Mouse (Mus musculus): Measurements from ENCODE around the gene Magi3. TPM values are rescaled to one million over a fixed set of nuclear protein-coding genes. Genes with fewer than 3 reads are reported as not detected.

Magi3 gene
- polyA plus RNA-seq, 1 experiment from 2014 or later: 4.8 TPM

DNA sequence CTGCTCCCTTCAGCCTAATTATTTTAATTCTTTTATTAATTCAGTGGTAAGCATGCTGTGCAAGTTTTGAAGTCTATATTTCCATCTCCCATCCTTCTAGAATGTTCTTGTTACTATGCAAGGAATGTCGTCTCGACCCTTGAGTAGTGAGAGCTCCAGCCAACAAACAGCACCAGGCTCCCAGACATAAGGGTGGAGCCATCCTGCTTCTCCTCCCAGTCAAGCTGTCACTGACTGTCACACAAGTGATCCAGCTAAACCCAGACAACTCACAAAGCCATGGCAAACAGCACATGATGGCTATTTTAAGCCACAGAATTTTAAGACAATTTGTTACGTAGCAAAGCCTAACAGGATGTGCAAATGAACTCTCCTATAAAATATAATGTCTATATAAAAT is 124.2 kb downstream of the Magi3 start:
- Histone ChIP-seq H3K4me2 (ENCODE audit: low read length) (no peak overlapping the region), H3K27me3 (ENCODE audit: control insufficient read depth, insufficient read depth, low read depth, low read length) (no peaks in the 10 kb centered on the region), H3K4me3 (ENCODE audit: low read depth, low read length) (no peak overlapping the region), H3K27ac (ENCODE audit: low read length) (no peak overlapping the region), H3K9me3 (replicated peaks; ENCODE audit: control insufficient read depth, low read length, poor library complexity, severe bottlenecking) (no peaks in the 10 kb centered on the region), H3K4me1 (ENCODE audit: control insufficient read depth, insufficient read depth, low read length) (no peaks in the 10 kb centered on the region), H3K9ac (ENCODE audit: low read depth, low read length) (no peak overlapping the region), H3K36me3 (ENCODE audit: control insufficient read depth, insufficient read depth, low read length) (no peaks in the 10 kb centered on the region)
- WGBS: 67% methylated on average over 3 of the region's 3 CpGs
- ATAC-seq: no peak

DNA sequence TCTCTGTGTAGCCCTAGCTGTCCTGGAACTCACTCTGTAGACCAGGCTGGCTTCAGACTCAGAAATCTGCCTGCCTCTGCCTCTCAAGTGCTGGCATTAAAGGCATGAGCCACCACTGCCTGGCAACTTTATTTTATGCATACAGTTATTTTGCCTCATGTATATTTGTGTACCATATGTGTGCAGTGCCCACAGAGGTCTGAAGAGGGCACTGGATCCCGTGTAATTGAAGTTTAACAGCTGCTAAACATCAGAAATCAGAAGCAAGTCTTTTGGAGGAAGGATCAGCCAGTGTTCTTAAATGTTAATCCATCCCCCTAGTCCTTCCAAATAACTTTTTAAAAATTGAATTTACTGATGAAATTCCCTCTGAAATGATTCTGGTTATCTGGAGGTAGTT is 125.5 kb downstream of the Magi3 start:
- Histone ChIP-seq H3K4me3 (ENCODE audit: low read depth, low read length) (no peak overlapping the region), H3K27me3 (ENCODE audit: control insufficient read depth, insufficient read depth, low read depth, low read length) (no peaks in the 10 kb centered on the region), H3K36me3 (ENCODE audit: control insufficient read depth, insufficient read depth, low read length) (no peaks in the 10 kb centered on the region), H3K9me3 (replicated peaks; ENCODE audit: control insufficient read depth, low read length, poor library complexity, severe bottlenecking) (no peaks in the 10 kb centered on the region), H3K9ac (ENCODE audit: low read depth, low read length) (no peak overlapping the region), H3K27ac (ENCODE audit: low read length) (no peak overlapping the region), H3K4me1 (ENCODE audit: control insufficient read depth, insufficient read depth, low read length) (no peaks in the 10 kb centered on the region), H3K4me2 (ENCODE audit: low read length) (no peak overlapping the region)
- WGBS: 83% methylated on average over 1 of the region's 1 CpGs
- ATAC-seq: no peak

DNA sequence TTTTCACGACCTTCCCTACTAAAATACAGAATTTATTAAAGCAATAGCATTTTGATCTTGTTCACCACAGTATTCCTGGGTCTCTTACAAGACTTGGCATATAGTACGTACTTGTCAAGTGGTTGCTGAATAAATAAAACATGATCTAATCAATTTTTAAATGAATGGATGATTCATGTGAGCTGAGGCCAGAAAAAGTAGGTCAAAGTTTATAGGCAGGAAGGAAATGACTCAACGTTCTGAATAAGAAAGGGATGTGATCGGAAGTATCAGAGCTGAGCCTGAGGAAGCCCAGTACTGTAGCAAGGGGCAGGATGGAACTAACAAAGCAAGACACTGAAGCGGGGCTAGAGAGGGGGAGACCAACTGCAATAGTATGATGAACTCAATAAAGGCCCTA is 127.4 kb downstream of the Magi3 start:
- Histone ChIP-seq H3K9ac (ENCODE audit: low read depth, low read length) (no peak overlapping the region), H3K4me3 (ENCODE audit: low read depth, low read length) (no peak overlapping the region), H3K4me1 (ENCODE audit: control insufficient read depth, insufficient read depth, low read length) (no peaks in the 10 kb centered on the region), H3K9me3 (replicated peaks; ENCODE audit: control insufficient read depth, low read length, poor library complexity, severe bottlenecking) (no peaks in the 10 kb centered on the region), H3K27me3 (ENCODE audit: control insufficient read depth, insufficient read depth, low read depth, low read length) (no peaks in the 10 kb centered on the region), H3K4me2 (ENCODE audit: low read length) (no peak overlapping the region), H3K36me3 (ENCODE audit: control insufficient read depth, insufficient read depth, low read length) (no peaks in the 10 kb centered on the region), H3K27ac (ENCODE audit: low read length) (no peak overlapping the region)
- 79% methylated on average over 5 of the region's 5 CpGs for WGBS
- no peak for ATAC-seq

DNA sequence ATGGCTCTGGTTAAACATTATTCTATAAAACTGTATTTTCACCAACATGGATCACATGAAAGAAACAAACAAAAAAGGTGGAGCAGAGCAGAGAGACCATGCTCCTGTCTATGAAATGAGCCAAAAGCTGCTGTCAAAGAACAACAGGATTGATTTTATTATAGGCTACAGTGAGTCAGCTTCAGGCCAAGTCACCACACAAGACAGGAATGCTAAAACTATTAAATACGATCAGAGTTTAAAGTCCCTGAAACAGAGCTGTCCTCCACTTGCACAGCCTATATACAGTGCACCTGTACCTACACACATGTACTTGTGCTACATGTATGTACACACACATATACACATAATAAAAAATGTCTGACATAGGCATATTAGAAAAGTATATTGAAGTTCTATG is 138.1 kb downstream of the Magi3 start:
- Histone ChIP-seq H3K36me3 (ENCODE audit: control insufficient read depth, insufficient read depth, low read length) (no peaks in the 10 kb centered on the region), H3K4me3 (ENCODE audit: low read depth, low read length) (no peak overlapping the region), H3K9me3 (replicated peaks; ENCODE audit: control insufficient read depth, low read length, poor library complexity, severe bottlenecking) (no peaks in the 10 kb centered on the region), H3K4me2 (ENCODE audit: low read length) (no peak overlapping the region), H3K27me3 (ENCODE audit: control insufficient read depth, insufficient read depth, low read depth, low read length) (no peaks in the 10 kb centered on the region), H3K4me1 (ENCODE audit: control insufficient read depth, insufficient read depth, low read length) (no peaks in the 10 kb centered on the region), H3K27ac (ENCODE audit: low read length) (no peak overlapping the region), H3K9ac (ENCODE audit: low read depth, low read length) (no peak overlapping the region)
- no peak for ATAC-seq
- whole genome bisulfite sequencing: 57% methylated on average over 1 of the region's 1 CpGs

DNA sequence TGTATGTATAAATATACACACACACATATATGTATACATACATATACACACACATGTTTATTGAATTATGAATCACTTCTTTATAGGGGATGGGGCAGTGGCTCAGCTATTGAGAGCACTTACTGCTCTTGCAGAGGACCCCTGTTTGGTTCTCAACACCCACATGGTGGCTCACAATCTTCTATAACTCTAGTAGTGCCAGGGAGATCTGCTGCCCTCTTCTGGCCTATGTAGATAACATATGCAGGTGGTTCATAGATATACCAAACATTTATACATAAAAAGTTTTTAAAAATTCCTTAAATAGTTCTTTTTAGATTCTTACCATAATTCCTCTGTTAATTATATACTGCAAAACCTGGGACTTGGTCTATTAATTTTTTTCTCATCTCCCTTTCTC is 141.4 kb downstream of the Magi3 start:
- Histone ChIP-seq H3K27ac (ENCODE audit: low read length) (no peak overlapping the region), H3K27me3 (ENCODE audit: control insufficient read depth, insufficient read depth, low read depth, low read length) (no peaks in the 10 kb centered on the region), H3K4me2 (ENCODE audit: low read length) (no peak overlapping the region), H3K4me1 (ENCODE audit: control insufficient read depth, insufficient read depth, low read length) (no peaks in the 10 kb centered on the region), H3K4me3 (ENCODE audit: low read depth, low read length) (no peak overlapping the region), H3K9ac (ENCODE audit: low read depth, low read length) (no peak overlapping the region), H3K36me3 (ENCODE audit: control insufficient read depth, insufficient read depth, low read length) (no peaks in the 10 kb centered on the region), H3K9me3 (replicated peaks; ENCODE audit: control insufficient read depth, low read length, poor library complexity, severe bottlenecking) (no peaks in the 10 kb centered on the region)
- ATAC-seq: no peak

GRCm38 (mm10) chr3:104069395-104069794 is 150.8 kb downstream of the Magi3 start:
- H3K4me1 ChIP-seq (ENCODE audit: control insufficient read depth, insufficient read depth, low read length): no peaks in the 10 kb centered on the region
- no peaks in the 10 kb centered on the region for H3K36me3 ChIP-seq (ENCODE audit: control insufficient read depth, insufficient read depth, low read length)
- no peaks in the 10 kb centered on the region for H3K9me3 ChIP-seq (replicated peaks; ENCODE audit: control insufficient read depth, low read length, poor library complexity, severe bottlenecking)
- ATAC-seq: no peak
- no peak overlapping the region for H3K9ac ChIP-seq (ENCODE audit: low read depth, low read length)
- no peak overlapping the region for H3K4me3 ChIP-seq (ENCODE audit: low read depth, low read length)
- H3K27ac ChIP-seq (ENCODE audit: low read length): no peak overlapping the region
- no peaks in the 10 kb centered on the region for H3K27me3 ChIP-seq (ENCODE audit: control insufficient read depth, insufficient read depth, low read depth, low read length)
- no peak overlapping the region for H3K4me2 ChIP-seq (ENCODE audit: low read length)

- 37% methylated on average over 6 of the region's 6 CpGs for WGBS
- ATAC-seq: peak; percentile 84
- no peak overlapping the region; the same call in 1 of the 2 replicates for H3K27ac ChIP-seq (ENCODE audit: low read length)
These were observed 161.1 kb downstream of the Magi3 start for GRCm38 (mm10) chr3:104059001-104059622.

GRCm38 (mm10) chr3:104032747-104033146 is 187.4 kb downstream of the Magi3 start:
- no peaks in the 10 kb centered on the region for H3K36me3 ChIP-seq (ENCODE audit: control insufficient read depth, insufficient read depth, low read length)
- no peaks in the 10 kb centered on the region for H3K27me3 ChIP-seq (ENCODE audit: control insufficient read depth, insufficient read depth, low read depth, low read length)
- no peak overlapping the region for H3K27ac ChIP-seq (ENCODE audit: low read length)
- H3K9me3 ChIP-seq (replicated peaks; ENCODE audit: control insufficient read depth, low read length, poor library complexity, severe bottlenecking): no peaks in the 10 kb centered on the region
- no peak overlapping the region for H3K9ac ChIP-seq (ENCODE audit: low read depth, low read length)
- no peak overlapping the region for H3K4me2 ChIP-seq (ENCODE audit: low read length)
- H3K4me1 ChIP-seq (ENCODE audit: control insufficient read depth, insufficient read depth, low read length): no peaks in the 10 kb centered on the region
- no peak for ATAC-seq
- WGBS: 83% methylated on average over 1 of the region's 1 CpGs
- no peak overlapping the region for H3K4me3 ChIP-seq (ENCODE audit: low read depth, low read length)

More at GRCm38 (mm10) chr3:104059001-104059622, 161.1 kb downstream of the Magi3 start:
- no peaks in the 10 kb centered on the region for H3K36me3 ChIP-seq (ENCODE audit: control insufficient read depth, insufficient read depth, low read length)
- no peak overlapping the region for H3K4me2 ChIP-seq (ENCODE audit: low read length)
- H3K9ac ChIP-seq (ENCODE audit: low read depth, low read length): no peak overlapping the region
- H3K9me3 ChIP-seq (replicated peaks; ENCODE audit: control insufficient read depth, low read length, poor library complexity, severe bottlenecking): no peaks in the 10 kb centered on the region
- peaks cover 5% of the 10 kb centered on the region; the same call in 1 of the 2 replicates for H3K4me1 ChIP-seq (ENCODE audit: control insufficient read depth, insufficient read depth, low read length)
- no peaks in the 10 kb centered on the region for H3K27me3 ChIP-seq (ENCODE audit: control insufficient read depth, insufficient read depth, low read depth, low read length)
- H3K4me3 ChIP-seq (ENCODE audit: low read depth, low read length): no peak overlapping the region

- Histone ChIP-seq H3K4me2 (ENCODE audit: low read length) (no peak overlapping the region), H3K9ac (ENCODE audit: low read depth, low read length) (no peak overlapping the region), H3K4me1 (ENCODE audit: control insufficient read depth, insufficient read depth, low read length) (no peaks in the 10 kb centered on the region), H3K27me3 (ENCODE audit: control insufficient read depth, insufficient read depth, low read depth, low read length) (no peaks in the 10 kb centered on the region), H3K4me3 (ENCODE audit: low read depth, low read length) (no peak overlapping the region), H3K9me3 (replicated peaks; ENCODE audit: control insufficient read depth, low read length, poor library complexity, severe bottlenecking) (no peaks in the 10 kb centered on the region), H3K36me3 (ENCODE audit: control insufficient read depth, insufficient read depth, low read length) (no peaks in the 10 kb centered on the region), H3K27ac (ENCODE audit: low read length) (no peak overlapping the region)
- no peak for ATAC-seq
- 100% methylated on average over 1 of the region's 1 CpGs for WGBS
These were observed 188.1 kb downstream of the Magi3 start for GRCm38 (mm10) chr3:104032086-104032485.
